Mouse (Mus musculus) midbrain, embryonic 14.5 days (tissue): ENCODE results near the gene Apba1. TPM values are rescaled to one million over a fixed set of nuclear protein-coding genes. Genes with fewer than 3 reads are reported as not detected.

Experiments
- ATAC-seq: fragments of 200-750 bp; cut with Nextera tagmentation; 2 replicates; pipeline ENCODE4 v1.8.0; 2017; ENCODE audit warnings: moderate number of reproducible peaks, moderate library complexity; ENCODE audit not compliant: low FRiP score, low TSS enrichment
- DNase-seq: peaks from one replicate; pipeline ENCODE4 v3.0.0-alpha.2; 2015
- H3K27ac ChIP-seq: fragments of 300-500 bp; sonication (generic); replicated peaks from 2 replicates; pipeline ENCODE4 v1.5.1; 2014; ENCODE audit warnings: mild to moderate bottlenecking, low read depth, low read length, moderate library complexity
- H3K27me3 ChIP-seq: fragments of 300-500 bp; sonication (generic); 2 replicates; pipeline ENCODE4 v1.6.1; 2014; ENCODE audit warnings: low read length, control low read depth, mixed read lengths; ENCODE audit not compliant: control insufficient read depth, insufficient read depth
- H3K36me3 ChIP-seq: fragments of 300-500 bp; sonication (generic); 2 replicates; pipeline ENCODE4 v1.6.1; 2014; ENCODE audit warnings: low read length, control low read depth; ENCODE audit not compliant: control insufficient read depth, insufficient read depth
- H3K4me1 ChIP-seq: fragments of 300-500 bp; sonication (generic); 2 replicates; pipeline ENCODE4 v1.6.1; 2014; ENCODE audit warnings: mild to moderate bottlenecking, antibody characterized with exemption, low read length, control low read depth; ENCODE audit not compliant: control insufficient read depth, insufficient read depth
- H3K4me2 ChIP-seq: fragments of 300-500 bp; sonication (generic); 2 replicates; pipeline ENCODE4 v1.6.1; 2014; ENCODE audit warnings: mild to moderate bottlenecking, low read length, moderate library complexity
- H3K4me3 ChIP-seq: fragments of 300-500 bp; sonication (generic); replicated peaks from 2 replicates; pipeline ENCODE4 v1.5.1; 2014; ENCODE audit warnings: low read depth, low read length
- H3K9ac ChIP-seq: fragments of 300-500 bp; sonication (generic); replicated peaks from 2 replicates; pipeline ENCODE4 v1.6.1; 2014; ENCODE audit warnings: mild to moderate bottlenecking, low read length, moderate library complexity
- H3K9me3 ChIP-seq: fragments of 300-500 bp; sonication (generic); 2 replicates; pipeline ENCODE4 v1.6.1; 2016; ENCODE audit warnings: low read length, control low read depth, mixed read lengths; ENCODE audit not compliant: control insufficient read depth
- WGBS: fragments of 180-500 bp; shearing (Covaris S2); extraction: QIAGEN DNeasy Blood & Tissue Kit; methylation state at CpG from one replicate; pipeline ENCODE4 v1.1.7; 2014; 5-methylcytosine and 5-hydroxymethylcytosine counted together
- polyA plus RNA-seq: library from polyadenylated mRNA; unstranded; fragments of >200 nt; fragmentation: Nextera tagmentation; extraction: Ambion mirVana; gene quantifications from 2 replicates; pipeline ENCODE4 v1.2.1, GENCODE M21; 2014

Gene Apba1
- polyA plus RNA-seq, 1 experiment from 2014 or later = 10.9 TPM

DNA sequence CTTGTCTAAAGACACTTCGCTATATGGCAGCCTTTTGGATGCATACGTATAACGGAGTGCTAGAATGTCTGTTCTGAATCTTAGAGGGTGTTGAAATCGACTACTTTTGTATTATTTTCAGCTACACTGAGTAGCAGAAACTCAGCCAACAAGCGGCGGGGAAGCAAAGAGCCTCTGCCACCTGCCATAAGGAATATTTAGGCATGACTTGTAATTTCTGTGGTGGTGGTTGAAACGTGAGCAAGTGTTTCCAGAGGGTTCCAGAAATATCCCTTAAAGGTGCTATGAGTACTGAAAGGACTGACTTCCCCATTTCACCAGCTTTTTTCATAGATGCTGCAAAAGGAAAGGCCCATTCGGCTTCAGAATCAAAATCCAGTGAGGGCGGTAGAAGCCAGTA, 107.4 kb downstream of the Apba1 start:
- Histone ChIP-seq H3K4me3 (no peak overlapping the region), H3K27me3 (no peaks in the 10 kb centered on the region), H3K9me3 (no peaks in the 10 kb centered on the region), H3K36me3 (no peaks in the 10 kb centered on the region), H3K4me1 (peaks cover 16% of the 10 kb centered on the region), H3K27ac (no peak overlapping the region), H3K9ac (no peak overlapping the region), H3K4me2 (no peak overlapping the region)
- DNase-seq (no peak), ATAC-seq (no peak)
- 91% methylated on average over 9 of the region's 9 CpGs for WGBS

GRCm38 (mm10) chr19:23867052-23867451, 108.4 kb downstream of the Apba1 start:
- Histone ChIP-seq H3K4me1 (peaks cover 16% of the 10 kb centered on the region), H3K27ac (no peak overlapping the region), H3K27me3 (no peaks in the 10 kb centered on the region), H3K4me3 (no peak overlapping the region), H3K4me2 (no peak overlapping the region), H3K9me3 (no peaks in the 10 kb centered on the region), H3K9ac (no peak overlapping the region), H3K36me3 (no peaks in the 10 kb centered on the region)
- ATAC-seq (no peak), DNase-seq (no peak)
- WGBS = 84% methylated on average over 11 of the region's 11 CpGs

- no peak overlapping the region for H3K9ac ChIP-seq
- 88% methylated on average over 7 of the region's 7 CpGs for WGBS
- H3K4me2 ChIP-seq = no peak overlapping the region
- ATAC-seq = no peak
- H3K27me3 ChIP-seq = no peaks in the 10 kb centered on the region
- no peaks in the 10 kb centered on the region for H3K9me3 ChIP-seq
- H3K36me3 ChIP-seq = no peaks in the 10 kb centered on the region
- no peak overlapping the region for H3K27ac ChIP-seq
- DNase-seq = no peak
- H3K4me1 ChIP-seq = peaks cover 16% of the 10 kb centered on the region
- H3K4me3 ChIP-seq = no peak overlapping the region
Observed at GRCm38 (mm10) chr19:23867589-23867988, 108.9 kb downstream of the Apba1 start.

DNA sequence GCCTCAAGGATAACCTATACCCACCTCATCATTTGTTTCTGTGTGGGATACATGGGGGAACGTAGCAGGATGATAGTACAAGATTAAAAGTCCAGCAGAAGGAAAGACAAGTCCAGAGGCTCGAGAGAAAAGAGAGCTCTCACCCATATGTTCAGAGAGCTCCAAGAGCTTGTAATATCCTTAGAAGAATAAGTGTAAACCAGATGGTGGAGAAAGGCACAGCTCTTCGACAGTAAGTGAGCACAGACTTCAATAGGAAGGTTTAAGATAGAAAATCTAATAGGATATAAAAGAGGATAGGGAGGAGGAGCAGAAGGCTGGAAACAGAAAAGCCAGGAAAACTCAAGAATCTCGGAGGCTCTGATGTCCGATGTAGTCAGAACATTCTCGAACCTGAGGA, 115.8 kb downstream of the Apba1 start:
- no peaks in the 10 kb centered on the region for H3K36me3 ChIP-seq
- H3K4me3 ChIP-seq = no peak overlapping the region
- 87% methylated on average over 6 of the region's 6 CpGs for WGBS
- no peak overlapping the region for H3K4me2 ChIP-seq
- H3K27me3 ChIP-seq = no peaks in the 10 kb centered on the region
- no peak for DNase-seq
- no peaks in the 10 kb centered on the region for H3K4me1 ChIP-seq
- no peak for ATAC-seq
- no peak overlapping the region for H3K9ac ChIP-seq
- no peak overlapping the region for H3K27ac ChIP-seq
- H3K9me3 ChIP-seq = no peaks in the 10 kb centered on the region

DNA sequence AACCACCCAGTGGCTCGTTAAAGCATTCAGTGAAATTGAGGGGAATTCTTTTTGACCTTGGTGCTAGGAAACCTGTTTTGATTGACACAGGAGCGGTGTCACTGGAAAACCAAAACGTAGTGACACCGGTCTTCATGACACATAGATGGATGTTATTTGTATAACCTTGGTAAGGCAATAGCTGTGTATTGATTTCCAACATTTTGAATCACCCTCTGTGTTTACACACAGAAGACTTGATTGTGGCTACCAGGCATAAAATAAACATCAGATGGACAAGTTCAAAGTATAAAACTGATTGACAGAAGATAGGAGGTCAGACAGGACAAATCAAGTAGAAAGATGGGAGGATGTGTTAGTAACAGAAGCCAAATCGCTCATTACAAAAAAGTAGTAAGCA, 117.1 kb downstream of the Apba1 start:
- Histone ChIP-seq H3K4me2 (no peak overlapping the region), H3K4me1 (no peaks in the 10 kb centered on the region), H3K36me3 (no peaks in the 10 kb centered on the region), H3K9me3 (no peaks in the 10 kb centered on the region), H3K27me3 (no peaks in the 10 kb centered on the region), H3K27ac (no peak overlapping the region), H3K4me3 (no peak overlapping the region), H3K9ac (no peak overlapping the region)
- ATAC-seq (no peak), DNase-seq (no peak)
- WGBS = 84% methylated on average over 5 of the region's 5 CpGs

DNA sequence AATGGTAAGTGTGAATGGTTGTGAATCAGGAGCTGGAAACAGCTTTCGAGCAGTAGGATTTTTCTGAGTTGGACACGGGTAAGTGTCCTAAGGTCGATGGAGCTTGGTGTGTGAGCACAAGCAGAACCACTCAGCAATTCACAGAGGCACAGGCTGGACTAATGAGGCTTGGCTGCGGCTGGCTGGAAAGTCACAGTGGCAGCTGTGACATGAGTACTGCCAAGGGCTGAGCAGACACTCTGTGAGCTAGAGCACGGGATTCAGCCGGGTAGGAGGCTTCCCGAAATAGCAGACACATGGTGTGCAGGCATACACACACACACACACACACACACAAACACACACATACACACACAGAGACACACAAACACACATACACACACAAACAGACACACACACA, 121.2 kb downstream of the Apba1 start:
- no peaks in the 10 kb centered on the region for H3K36me3 ChIP-seq
- H3K27ac ChIP-seq = no peak overlapping the region
- H3K4me1 ChIP-seq = no peaks in the 10 kb centered on the region
- ATAC-seq (no peak; the same call in 1 of the 2 replicates), DNase-seq (peak; percentile 44)
- H3K4me2 ChIP-seq = no peak overlapping the region
- 64% methylated on average over 7 of the region's 7 CpGs for WGBS
- no peak overlapping the region for H3K9ac ChIP-seq
- no peaks in the 10 kb centered on the region for H3K9me3 ChIP-seq
- no peaks in the 10 kb centered on the region for H3K27me3 ChIP-seq
- no peak overlapping the region for H3K4me3 ChIP-seq

- WGBS = 90% methylated on average over 5 of the region's 5 CpGs
Observed at GRCm38 (mm10) chr19:23886169-23886568, 127.5 kb downstream of the Apba1 start.

GRCm38 (mm10) chr19:23891421-23891820, 132.7 kb downstream of the Apba1 start:
- Histone ChIP-seq H3K36me3 (peaks cover 13% of the 10 kb centered on the region), H3K4me2 (no peak overlapping the region), H3K9ac (no peak overlapping the region), H3K9me3 (no peaks in the 10 kb centered on the region), H3K27me3 (peaks cover 28% of the 10 kb centered on the region), H3K27ac (no peak overlapping the region), H3K4me3 (no peak overlapping the region), H3K4me1 (0 out of 2 replicates have a peak, but pooled peaks cover 6% of the 10 kb centered on the region)
- ATAC-seq = no peak
- 94% methylated on average over 6 of the region's 6 CpGs for WGBS
- no peak for DNase-seq

More at GRCm38 (mm10) chr19:23886169-23886568, 127.5 kb downstream of the Apba1 start:
- Histone ChIP-seq H3K4me3 (no peak overlapping the region), H3K4me1 (no peaks in the 10 kb centered on the region), H3K27ac (no peak overlapping the region), H3K27me3 (no peaks in the 10 kb centered on the region), H3K36me3 (no peaks in the 10 kb centered on the region), H3K9me3 (no peaks in the 10 kb centered on the region), H3K9ac (no peak overlapping the region), H3K4me2 (no peak overlapping the region)
- ATAC-seq (no peak), DNase-seq (no peak)

- 0 out of 2 replicates have a peak, but pooled peaks cover 6% of the 10 kb centered on the region for H3K4me1 ChIP-seq
- H3K9ac ChIP-seq = peak overlapping the region; percentile 26; the same call in 1 of the 2 replicates
- H3K4me3 ChIP-seq = peak overlapping the region; percentile 34
- peaks cover 13% of the 10 kb centered on the region for H3K36me3 ChIP-seq
- peaks cover 28% of the 10 kb centered on the region for H3K27me3 ChIP-seq
- WGBS = 26% methylated on average over 36 of the region's 37 CpGs
- H3K4me2 ChIP-seq = peak overlapping the region; percentile 54
- DNase-seq (no peak), ATAC-seq (peak; percentile 28; the same call in 1 of the 2 replicates)
- no peaks in the 10 kb centered on the region for H3K9me3 ChIP-seq
- H3K27ac ChIP-seq = no peak overlapping the region
Observed at GRCm38 (mm10) chr19:23892633-23893032, 133.9 kb downstream of the Apba1 start.
